8 mouse cellular contexts compared by ENCODE assay signal in the genomic region with DNA sequence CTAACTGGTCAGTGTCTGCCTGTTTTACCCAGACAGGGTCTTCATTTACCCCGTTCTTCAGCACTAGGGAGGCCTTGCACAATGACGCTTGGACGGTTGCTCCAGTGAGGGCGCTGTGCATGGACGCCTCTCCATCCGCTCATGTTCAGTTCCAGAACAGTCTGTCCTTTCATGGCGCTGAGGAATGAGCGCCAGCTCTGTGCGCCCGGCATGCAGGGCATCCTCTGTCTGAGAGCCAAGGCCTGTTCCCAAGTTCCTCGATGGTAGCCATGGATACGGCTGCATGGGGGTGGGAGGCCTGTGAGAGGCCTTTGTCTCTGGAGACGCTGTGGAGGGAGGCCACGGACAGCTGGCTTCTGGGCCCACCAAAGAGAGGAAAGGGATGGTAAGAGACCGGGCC. TPM values are rescaled to one million over a fixed set of nuclear protein-coding genes. Genes with fewer than 3 reads are reported as not detected.
DNase-seq lines count a peak whose midpoint lies in the region; ATAC-seq and TF ChIP-seq lines count a peak whose summit lies in the region.

No protein-coding gene starts in this region.

- no peak for TF ChIP-seq CTCF in lung, postnatal 0 days (IDR thresholded peaks at IDR 0.05)
- peak; percentile 36; the same call in 1 of the 2 replicates for TF ChIP-seq CTCF in forebrain, postnatal 0 days (IDR thresholded peaks at IDR 0.05; ENCODE audit: low read depth)

- peaks cover 11% of the 10 kb centered on the region for H3K4me1 ChIP-seq in lung, postnatal 0 days (ENCODE audit: insufficient read depth, low read depth, low read length)
- H3K4me1 ChIP-seq in forebrain, postnatal 0 days (ENCODE audit: insufficient read depth) = peaks cover 8% of the 10 kb centered on the region; the same call in 1 of the 2 replicates
- H3K4me1 ChIP-seq in neural tube, embryonic 13.5 days (replicated peaks) = peaks cover 35% of the 10 kb centered on the region

- no peaks in the 10 kb centered on the region for H3K27me3 ChIP-seq in lung, postnatal 0 days (replicated peaks; ENCODE audit: insufficient read depth, low read length)
- H3K27me3 ChIP-seq in forebrain, postnatal 0 days (ENCODE audit: insufficient read depth, low read length) = no peaks in the 10 kb centered on the region
- no peaks in the 10 kb centered on the region for H3K27me3 ChIP-seq in neural tube, embryonic 13.5 days

- peak; percentile 16 for ATAC-seq in lung, postnatal 0 days
- peak; percentile 95 for ATAC-seq in forebrain, postnatal 0 days
- peak; percentile 94 for ATAC-seq in neural tube, embryonic 13.5 days (ENCODE audit: low read depth)
- ATAC-seq in megakaryocyte-erythroid progenitor cell, adult 5-6 weeks (replicated peaks; ENCODE audit: low FRiP score, low TSS enrichment, poor library complexity, severe bottlenecking) = no peak

- no peak for TF ChIP-seq EP300 in lung, postnatal 0 days (IDR thresholded peaks at IDR 0.05)

- H3K9me3 ChIP-seq in lung, postnatal 0 days (ENCODE audit: low read length) = no peaks in the 10 kb centered on the region
- H3K9me3 ChIP-seq in forebrain, postnatal 0 days (ENCODE audit: low read length) = no peaks in the 10 kb centered on the region
- no peaks in the 10 kb centered on the region for H3K9me3 ChIP-seq in neural tube, embryonic 13.5 days

- no peak overlapping the region for H3K27ac ChIP-seq in lung, postnatal 0 days (ENCODE audit: low read length)
- H3K27ac ChIP-seq in forebrain, postnatal 0 days (ENCODE audit: low read depth, low read length) = peak overlapping the region; percentile 51; the same call in 1 of the 2 replicates
- peak overlapping the region; percentile 70 for H3K27ac ChIP-seq in neural tube, embryonic 13.5 days (replicated peaks)

- H3K36me3 ChIP-seq in lung, postnatal 0 days (ENCODE audit: insufficient read depth, low read length) = peaks cover 4% of the 10 kb centered on the region; the same call in 1 of the 2 replicates
- no peaks in the 10 kb centered on the region for H3K36me3 ChIP-seq in forebrain, postnatal 0 days (ENCODE audit: insufficient read depth)
- no peaks in the 10 kb centered on the region for H3K36me3 ChIP-seq in neural tube, embryonic 13.5 days

- DNase-seq in lung, postnatal 0 days (ENCODE audit: low spot score) = no peak
- no peak for DNase-seq in lung, postnatal 36 days
- DNase-seq in forebrain, postnatal 0 days = peak; percentile 82
- peak; percentile 75 to 79 for DNase-seq in layer of hippocampus, postnatal 10 days (ENCODE audit: low spot score in 2 of 2)
- no peak for DNase-seq in adrenal gland, adult 8-10 months
- DNase-seq in urinary bladder, postnatal 25 days (ENCODE audit: low spot score) = no peak

- no peak overlapping the region for H3K4me3 ChIP-seq in lung, postnatal 0 days (ENCODE audit: low read depth, low read length)
- no peak overlapping the region for H3K4me3 ChIP-seq in forebrain, postnatal 0 days (ENCODE audit: low read depth, low read length)
- no peak overlapping the region for H3K4me3 ChIP-seq in neural tube, embryonic 13.5 days

- no peak overlapping the region for H3K4me2 ChIP-seq in lung, postnatal 0 days (replicated peaks; ENCODE audit: low read depth, low read length)
- no peak overlapping the region for H3K4me2 ChIP-seq in forebrain, postnatal 0 days (ENCODE audit: low read depth)
- no peak overlapping the region for H3K4me2 ChIP-seq in neural tube, embryonic 13.5 days

- H3K9ac ChIP-seq in lung, postnatal 0 days (replicated peaks; ENCODE audit: low read depth) = no peak overlapping the region
- no peak overlapping the region for H3K9ac ChIP-seq in forebrain, postnatal 0 days
- H3K9ac ChIP-seq in neural tube, embryonic 13.5 days = no peak overlapping the region

- WGBS in lung, postnatal 0 days = 69% methylated on average over 15 of the region's 15 CpGs
- WGBS in forebrain, postnatal 0 days = 27% methylated on average over 15 of the region's 15 CpGs
- WGBS in neural tube, embryonic 13.5 days = 34% methylated on average over 15 of the region's 15 CpGs

RNA-seq across cellular contexts. Expression of gene Arhgap31, which starts 39.6 kb away (rescaled TPM):
- 19.2 and 23.6 TPM in 2 replicates for polyA plus RNA-seq in lung, postnatal 0 days (2015; fragmentation: Nextera tagmentation; extraction: Ambion mirVana)
- total RNA-seq in forebrain, postnatal 0 days (2014; rRNA removed) = 7.7 and 9.6 TPM in 2 replicates
- polyA plus RNA-seq in forebrain, postnatal 0 days (2015; fragmentation: Nextera tagmentation; extraction: Ambion mirVana) = 1.8 and 2.4 TPM in 2 replicates
- total RNA-seq in layer of hippocampus, postnatal 10 days (2021) = 10 to 100 TPM; 21.1 to 24.2 TPM
- 5.8 and 7.0 TPM in 2 replicates for polyA plus RNA-seq in neural tube, embryonic 13.5 days (2015; fragmentation: Nextera tagmentation; extraction: Ambion mirVana)
- total RNA-seq in adrenal gland, adult 8-10 months (2022) = 10 to 100 TPM; 16.6 to 30.8 (median 26.7) TPM
- 1.4 and 1.7 TPM in 2 replicates for total RNA-seq in megakaryocyte-erythroid progenitor cell, adult 5-6 weeks (2014; fragmentation: Nextera tagmentation)
- 0.14 and 0.91 TPM in 2 replicates for total RNA-seq in megakaryocyte-erythroid progenitor cell, adult 5-6 weeks (2017)

Comparison
In these comparisons a context has a peak if more than half of its experiments do, and no peak if none do; other contexts are left out.
1. DNase-seq: peak in forebrain, postnatal 0 days (single experiment) and layer of hippocampus, postnatal 10 days (2 of 2); none in lung, postnatal 0 days (single experiment), lung, postnatal 36 days (single experiment), adrenal gland, adult 8-10 months (single experiment) and urinary bladder, postnatal 25 days (single experiment).